Comparison of ENCODE assay signal across 8 mouse cellular contexts in the genomic region with DNA sequence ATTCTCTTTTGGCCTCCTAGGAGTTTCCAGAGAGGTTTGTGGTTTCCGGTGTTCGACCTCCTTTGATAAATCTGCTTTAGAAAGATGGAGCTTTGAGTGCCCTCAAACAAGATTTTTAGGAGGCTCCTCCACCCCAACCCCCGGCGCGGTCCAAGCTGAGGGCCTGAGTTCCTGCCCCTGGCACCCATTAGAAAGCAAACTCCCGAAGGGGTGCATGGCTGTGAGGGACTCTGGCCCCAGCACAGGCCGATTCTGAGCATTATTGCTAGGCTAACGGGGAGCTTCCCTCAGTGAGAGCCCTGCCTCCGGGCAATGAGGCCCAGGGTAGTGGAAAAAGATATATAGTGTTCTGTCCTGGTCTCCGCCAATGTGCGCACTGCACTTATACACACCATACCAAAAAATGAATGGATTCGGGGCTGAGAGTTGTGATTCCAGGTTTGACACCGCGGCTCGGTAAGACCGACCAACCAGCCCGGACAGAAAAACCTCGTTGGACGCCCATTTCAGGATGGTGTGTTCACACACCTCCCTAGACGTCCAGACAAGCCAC. TPM values are rescaled to one million over a fixed set of nuclear protein-coding genes. Genes with fewer than 3 reads are reported as not detected.
DNase-seq lines count a peak whose midpoint lies in the region; ATAC-seq and TF ChIP-seq lines count a peak whose summit lies in the region.

No protein-coding gene starts in this region.

- WGBS in kidney, postnatal 0 days = 81% methylated on average over 20 of the region's 20 CpGs
- WGBS in embryonic facial prominence, embryonic 11.5 days = 83% methylated on average over 20 of the region's 20 CpGs
- 86% methylated on average over 20 of the region's 20 CpGs for WGBS in hindbrain, embryonic 10.5 days
- 83% methylated on average over 20 of the region's 20 CpGs for WGBS in midbrain, embryonic 13.5 days

- H3K4me1 ChIP-seq in kidney, postnatal 0 days (replicated peaks; ENCODE audit: insufficient read depth, low read length) = 0 out of 2 replicates have a peak, but pooled peaks cover 3% of the 10 kb centered on the region
- H3K4me1 ChIP-seq in embryonic facial prominence, embryonic 11.5 days (ENCODE audit: control insufficient read depth, insufficient read depth, low read length) = no peaks in the 10 kb centered on the region
- peaks cover 17% of the 10 kb centered on the region for H3K4me1 ChIP-seq in hindbrain, embryonic 10.5 days (replicated peaks)
- peaks cover 19% of the 10 kb centered on the region for H3K4me1 ChIP-seq in midbrain, embryonic 13.5 days (replicated peaks)

- peak overlapping the region; percentile 56; the same call in 1 of the 2 replicates for H3K4me3 ChIP-seq in kidney, postnatal 0 days (replicated peaks; ENCODE audit: low read depth, low read length)
- peak overlapping the region; percentile 56 for H3K4me3 ChIP-seq in embryonic facial prominence, embryonic 11.5 days (ENCODE audit: low read depth, low read length)
- peak overlapping the region; percentile 70; the same call in 1 of the 2 replicates for H3K4me3 ChIP-seq in hindbrain, embryonic 10.5 days
- peak overlapping the region; percentile 54 for H3K4me3 ChIP-seq in midbrain, embryonic 13.5 days (replicated peaks)

- peak overlapping the region; percentile 77; the same call in 1 of the 2 replicates for H3K27ac ChIP-seq in kidney, postnatal 0 days
- no peak overlapping the region for H3K27ac ChIP-seq in embryonic facial prominence, embryonic 11.5 days (replicated peaks; ENCODE audit: low read depth, low read length)
- H3K27ac ChIP-seq in hindbrain, embryonic 10.5 days = peak overlapping the region; percentile 95
- H3K27ac ChIP-seq in midbrain, embryonic 13.5 days = peak overlapping the region; percentile 85

- peak overlapping the region; percentile 99 for H3K4me2 ChIP-seq in kidney, postnatal 0 days (ENCODE audit: low read length)
- peak overlapping the region; percentile 99 for H3K4me2 ChIP-seq in embryonic facial prominence, embryonic 11.5 days (ENCODE audit: low read depth, low read length)
- peak overlapping the region; percentile 96 for H3K4me2 ChIP-seq in midbrain, embryonic 13.5 days (replicated peaks)

- no peaks in the 10 kb centered on the region for H3K27me3 ChIP-seq in kidney, postnatal 0 days (ENCODE audit: insufficient read depth, low read length)
- no peaks in the 10 kb centered on the region for H3K27me3 ChIP-seq in embryonic facial prominence, embryonic 11.5 days (ENCODE audit: control insufficient read depth, insufficient read depth, low read length)
- no peaks in the 10 kb centered on the region for H3K27me3 ChIP-seq in hindbrain, embryonic 10.5 days (ENCODE audit: insufficient read depth, poor library complexity, severe bottlenecking)
- no peaks in the 10 kb centered on the region for H3K27me3 ChIP-seq in midbrain, embryonic 13.5 days

- H3K36me3 ChIP-seq in kidney, postnatal 0 days (ENCODE audit: insufficient read depth, low read length) = peaks cover 5% of the 10 kb centered on the region; the same call in 1 of the 2 replicates
- H3K36me3 ChIP-seq in embryonic facial prominence, embryonic 11.5 days (replicated peaks; ENCODE audit: control insufficient read depth, insufficient read depth, low read depth, low read length) = no peaks in the 10 kb centered on the region
- H3K36me3 ChIP-seq in hindbrain, embryonic 10.5 days = peaks cover 26% of the 10 kb centered on the region
- peaks cover 13% of the 10 kb centered on the region for H3K36me3 ChIP-seq in midbrain, embryonic 13.5 days

- no peak for ATAC-seq in kidney, postnatal 0 days (replicated peaks; ENCODE audit: low FRiP score, low read depth)
- ATAC-seq in embryonic facial prominence, embryonic 11.5 days (replicated peaks; ENCODE audit: insufficient number of reproducible peaks, low FRiP score, low TSS enrichment, low read depth) = no peak
- peak; percentile 37; the same call in 1 of the 2 replicates for ATAC-seq in midbrain, embryonic 13.5 days

- DNase-seq in kidney, postnatal 0 days (ENCODE audit: low spot score) = no peak
- no peak for DNase-seq in kidney, adult 9 months
- no peak for DNase-seq in embryonic facial prominence, embryonic 11.5 days (ENCODE audit: low spot score)
- no peak for DNase-seq in hindbrain, embryonic 10.5 days (ENCODE audit: low spot score)
- DNase-seq in adrenal gland, postnatal 10 days = no peak
- no peak for DNase-seq in right cerebral cortex, postnatal 14 days
- no peak for DNase-seq in MN1 (ENCODE audit: low spot score)

- H3K9ac ChIP-seq in kidney, postnatal 0 days (ENCODE audit: low read depth, low read length) = peak overlapping the region; percentile 87
- peak overlapping the region; percentile 93 for H3K9ac ChIP-seq in embryonic facial prominence, embryonic 11.5 days (replicated peaks; ENCODE audit: low read length)
- H3K9ac ChIP-seq in midbrain, embryonic 13.5 days (replicated peaks) = peak overlapping the region; percentile 86

- H3K9me3 ChIP-seq in kidney, postnatal 0 days (replicated peaks; ENCODE audit: low read length) = no peaks in the 10 kb centered on the region
- no peaks in the 10 kb centered on the region for H3K9me3 ChIP-seq in embryonic facial prominence, embryonic 11.5 days (replicated peaks; ENCODE audit: control insufficient read depth, low read length)
- H3K9me3 ChIP-seq in hindbrain, embryonic 10.5 days = no peaks in the 10 kb centered on the region
- H3K9me3 ChIP-seq in midbrain, embryonic 13.5 days = no peaks in the 10 kb centered on the region

- TF ChIP-seq CTCF in kidney, postnatal 0 days (IDR thresholded peaks at IDR 0.05; ENCODE audit: low read depth) = no peak

RNA-seq across cellular contexts. Expression of a gene that starts 14.7 kb away (rescaled TPM):
- polyA plus RNA-seq in kidney, postnatal 0 days (2015; fragmentation: Nextera tagmentation; extraction: Ambion mirVana) = 47.8 and 55.9 TPM in 2 replicates
- polyA plus RNA-seq in embryonic facial prominence, embryonic 11.5 days (2014; fragmentation: Nextera tagmentation; extraction: Ambion mirVana) = 87.5 and 91.6 TPM in 2 replicates
- 115 and 117 TPM in 2 replicates for polyA plus RNA-seq in hindbrain, embryonic 10.5 days (2016; fragmentation: Nextera tagmentation; extraction: Ambion mirVana)
- polyA plus RNA-seq in midbrain, embryonic 13.5 days (2015; fragmentation: Nextera tagmentation; extraction: Ambion mirVana) = 167 and 171 TPM in 2 replicates
- total RNA-seq in adrenal gland, postnatal 10 days (2021) = 10 to 100 TPM; 21.6 to 25.6 TPM

RNA-seq across cellular contexts. Expression of a gene that starts 32.2 kb away (rescaled TPM):
- polyA plus RNA-seq in kidney, postnatal 0 days (2015; fragmentation: Nextera tagmentation; extraction: Ambion mirVana) = 1.6 TPM in 2 replicates
- polyA plus RNA-seq in embryonic facial prominence, embryonic 11.5 days (2014; fragmentation: Nextera tagmentation; extraction: Ambion mirVana) = 1.1 and 1.5 TPM in 2 replicates
- polyA plus RNA-seq in hindbrain, embryonic 10.5 days (2016; fragmentation: Nextera tagmentation; extraction: Ambion mirVana) = 0.95 and 1.1 TPM in 2 replicates
- polyA plus RNA-seq in midbrain, embryonic 13.5 days (2015; fragmentation: Nextera tagmentation; extraction: Ambion mirVana) = 1.6 and 1.8 TPM in 2 replicates
- 1 to 10 TPM in 1 of 2 experiments, under 1 TPM in 1; 0.78 to 2.0 TPM for total RNA-seq in adrenal gland, postnatal 10 days (2021)

RNA-seq across cellular contexts. Expression of a gene that starts 32.3 kb away (rescaled TPM):
- 551 and 628 TPM in 2 replicates for polyA plus RNA-seq in kidney, postnatal 0 days (2015; fragmentation: Nextera tagmentation; extraction: Ambion mirVana)
- 1,073 and 1,266 TPM in 2 replicates for polyA plus RNA-seq in embryonic facial prominence, embryonic 11.5 days (2014; fragmentation: Nextera tagmentation; extraction: Ambion mirVana)
- 705 and 803 TPM in 2 replicates for polyA plus RNA-seq in hindbrain, embryonic 10.5 days (2016; fragmentation: Nextera tagmentation; extraction: Ambion mirVana)
- polyA plus RNA-seq in midbrain, embryonic 13.5 days (2015; fragmentation: Nextera tagmentation; extraction: Ambion mirVana) = 509 and 559 TPM in 2 replicates
- total RNA-seq in adrenal gland, postnatal 10 days (2021) = 100 to 1,000 TPM; 206 to 208 TPM

RNA-seq across cellular contexts. Expression of a gene that starts 40.4 kb away (rescaled TPM):
- polyA plus RNA-seq in kidney, postnatal 0 days (2015; fragmentation: Nextera tagmentation; extraction: Ambion mirVana) = 3.3 and 3.6 TPM in 2 replicates
- polyA plus RNA-seq in embryonic facial prominence, embryonic 11.5 days (2014; fragmentation: Nextera tagmentation; extraction: Ambion mirVana) = 1.4 and 3.5 TPM in 2 replicates
- polyA plus RNA-seq in hindbrain, embryonic 10.5 days (2016; fragmentation: Nextera tagmentation; extraction: Ambion mirVana) = 3.3 and 3.6 TPM in 2 replicates
- polyA plus RNA-seq in midbrain, embryonic 13.5 days (2015; fragmentation: Nextera tagmentation; extraction: Ambion mirVana) = 1.3 and 1.7 TPM in 2 replicates
- total RNA-seq in adrenal gland, postnatal 10 days (2021) = 10 to 100 TPM; 15.6 to 43.9 TPM
